Mouse (Mus musculus) G1E (cell line): ENCODE results near the gene Mest. TPM values are rescaled to one million over a fixed set of nuclear protein-coding genes. Genes with fewer than 3 reads are reported as not detected.

Source experiments
- ATAC-seq: 2 replicates; pipeline ENCODE4 v1.8.0; 2016; ENCODE audit warnings: mild to moderate bottlenecking; ENCODE audit not compliant: insufficient number of reproducible peaks, poor library complexity, low FRiP score, severe bottlenecking; ENCODE audit errors: extremely low read depth
- DNase-seq: peaks from one replicate; pipeline ENCODE4 v3.0.0; 2012; ENCODE audit warnings: low spot score
- H3K27me3 ChIP-seq: 2 replicates; pipeline ENCODE4 v1.6.1; 2012; ENCODE audit warnings: mild to moderate bottlenecking, low read length, inconsistent platforms; ENCODE audit not compliant: insufficient read depth
- H3K36me3 ChIP-seq: replicated peaks from 2 replicates; pipeline ENCODE3; 2012; ENCODE audit warnings: mild to moderate bottlenecking, inconsistent platforms
- H3K4me1 ChIP-seq: 2 replicates; pipeline ENCODE4 v1.6.1; 2012; ENCODE audit warnings: low read depth, low read length, inconsistent platforms, mixed read lengths; ENCODE audit not compliant: insufficient read depth
- H3K4me3 ChIP-seq: 2 replicates; pipeline ENCODE4 v1.5.1; 2012; ENCODE audit warnings: low read depth, mild to moderate bottlenecking, inconsistent platforms, low read length, moderate library complexity, mixed read lengths
- H3K9me3 ChIP-seq: replicated peaks from 2 replicates; pipeline ENCODE4 v1.6.1; 2012; ENCODE audit warnings: inconsistent platforms
- CTCF ChIP-seq: IDR thresholded peaks from 2 replicates; pipeline ENCODE4 v1.5.1; 2012; ENCODE audit warnings: low read depth, low read length, inconsistent platforms, mixed read lengths
- GATA1 ChIP-seq: IDR thresholded peaks from 2 replicates; pipeline ENCODE4 v1.6.1; 2012; ENCODE audit warnings: borderline replicate concordance, low read length, inconsistent platforms, mixed read lengths
- GATA2 ChIP-seq: IDR thresholded peaks from 2 replicates; pipeline ENCODE4 v1.6.1; 2012; ENCODE audit warnings: low read depth, low read length, inconsistent platforms, borderline replicate concordance
- POLR2AphosphoS5 ChIP-seq: IDR thresholded peaks from 2 replicates; pipeline ENCODE4 v1.6.1; 2012; ENCODE audit warnings: low read depth, low read length, inconsistent platforms; ENCODE audit not compliant: insufficient replicate concordance
- TAL1 ChIP-seq: conservative IDR thresholded peaks from 2 replicates; pipeline ENCODE4 v1.6.1; 2012; ENCODE audit warnings: low read depth, low read length, inconsistent platforms, mixed read lengths
- polyA plus RNA-seq: library from polyadenylated mRNA; stranded (reverse); fragments of >175 nt; gene quantifications from 2 replicates; pipeline ENCODE4 v1.2.3, GENCODE M21; 2012
- total RNA-seq, 2 experiments: library from RNA; stranded (forward) in 1 of 2; stranded (reverse) in 1 of 2; fragments of 200-1000 nt in 1 of 2; fragments of >200 nt in 1 of 2; fragmentation: Nextera tagmentation in 1 of 2; gene quantifications; 2 replicates each; pipeline ENCODE4 v1.2.3; 2014 to 2017

The Mest gene
- total and polyA plus RNA-seq, 3 experiments: 0.49 to 0.57 TPM; not detected in 1

- Histone ChIP-seq H3K9me3 (no peaks in the 10 kb centered on the region), H3K36me3 (peaks cover 46% of the 10 kb centered on the region), H3K4me1 (no peaks in the 10 kb centered on the region), H3K27me3 (no peaks in the 10 kb centered on the region), H3K4me3 (no peak overlapping the region)
- DNase-seq (no peak), ATAC-seq (no peak)
- TF ChIP-seq GATA2 (no peak), POLR2AphosphoS5 (no peak), TAL1 (no peak), CTCF (no peak), GATA1 (no peak)
Measured at GRCm38 (mm10) chr6:30749892-30750291, 26.5 kb downstream of the Mest start.

GRCm38 (mm10) chr6:30750482-30750881 is 27.1 kb downstream of the Mest start:
- ATAC-seq: no peak
- no peak overlapping the region for H3K4me3 ChIP-seq
- no peaks in the 10 kb centered on the region for H3K27me3 ChIP-seq
- no peaks in the 10 kb centered on the region for H3K4me1 ChIP-seq
- no peaks in the 10 kb centered on the region for H3K9me3 ChIP-seq
- TF ChIP-seq GATA2: no peak
- no peak for TF ChIP-seq CTCF
- no peak for TF ChIP-seq POLR2AphosphoS5
- TF ChIP-seq GATA1: no peak
- no peak for TF ChIP-seq TAL1
- DNase-seq: no peak
- peaks cover 42% of the 10 kb centered on the region for H3K36me3 ChIP-seq

DNA sequence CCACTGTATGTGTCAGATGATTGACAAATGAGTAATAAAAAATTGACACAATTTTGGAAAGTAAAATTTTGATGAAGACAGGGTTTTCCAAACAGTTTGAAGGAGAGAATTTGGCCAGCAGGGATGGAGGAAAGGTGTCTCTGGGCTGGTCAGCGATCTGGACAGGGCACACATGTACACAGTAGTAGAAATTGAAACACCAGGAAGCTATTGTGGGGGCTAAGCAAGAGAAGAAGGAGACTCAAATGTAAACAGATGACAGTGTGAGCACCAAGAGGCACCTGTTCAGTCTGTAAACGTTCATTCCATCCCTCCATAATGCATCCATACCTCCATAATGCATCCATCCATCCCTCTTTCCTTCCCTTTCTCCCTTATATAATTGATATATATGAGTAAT is 27.9 kb downstream of the Mest start:
- Histone ChIP-seq H3K27me3 (no peaks in the 10 kb centered on the region), H3K9me3 (no peaks in the 10 kb centered on the region), H3K36me3 (peaks cover 40% of the 10 kb centered on the region), H3K4me1 (no peaks in the 10 kb centered on the region), H3K4me3 (no peak overlapping the region)
- no peak for TF ChIP-seq POLR2AphosphoS5
- TF ChIP-seq CTCF: no peak
- no peak for TF ChIP-seq GATA1
- no peak for TF ChIP-seq GATA2
- TF ChIP-seq TAL1: no peak
- ATAC-seq (no peak), DNase-seq (no peak)

Other genes with a start within 250 kb of the Mest start
- gene Tmem209, start 213.8 kb upstream of the Mest start, total RNA-seq (2014; fragmentation: Nextera tagmentation): 120 and 126 TPM in 2 replicates
- 36.8 and 36.9 TPM in 2 replicates for gene Tmem209, start 213.8 kb upstream of the Mest start, total RNA-seq (2017)
- gene Tmem209, start 213.8 kb upstream of the Mest start, polyA plus RNA-seq: 2.6 and 2.8 TPM in 2 replicates
- not detected in 2 replicates for gene Ssmem1, start 213.7 kb upstream of the Mest start, total RNA-seq (2014; fragmentation: Nextera tagmentation)
- 0.33 TPM in 1 of 2 replicates, not detected in the other for gene Ssmem1, start 213.7 kb upstream of the Mest start, total RNA-seq (2017)
- not detected in 2 replicates for gene Ssmem1, start 213.7 kb upstream of the Mest start, polyA plus RNA-seq
- gene Cpa2, start 182.0 kb upstream of the Mest start, total RNA-seq (2014; fragmentation: Nextera tagmentation): not detected in 2 replicates
- 0.23 TPM in 1 of 2 replicates, not detected in the other for gene Cpa2, start 182.0 kb upstream of the Mest start, total RNA-seq (2017)
- not detected in 2 replicates for gene Cpa2, start 182.0 kb upstream of the Mest start, polyA plus RNA-seq
- gene Cpa4, start 155.2 kb upstream of the Mest start, total RNA-seq (2014; fragmentation: Nextera tagmentation): not detected in 2 replicates
- gene Cpa4, start 155.2 kb upstream of the Mest start, total RNA-seq (2017): 0.05 TPM in 1 of 2 replicates, not detected in the other
- not detected in 2 replicates for gene Cpa4, start 155.2 kb upstream of the Mest start, polyA plus RNA-seq
- not detected in 2 replicates for gene Cpa5, start 112.5 kb upstream of the Mest start, total RNA-seq (2014; fragmentation: Nextera tagmentation)
- gene Cpa5, start 112.5 kb upstream of the Mest start, total RNA-seq (2017): not detected in 2 replicates
- gene Cpa5, start 112.5 kb upstream of the Mest start, polyA plus RNA-seq: not detected in 2 replicates
- gene Cpa1, start 84.3 kb upstream of the Mest start, total RNA-seq (2014; fragmentation: Nextera tagmentation): not detected in 2 replicates
- gene Cpa1, start 84.3 kb upstream of the Mest start, total RNA-seq (2017): not detected in 2 replicates
- gene Cpa1, start 84.3 kb upstream of the Mest start, polyA plus RNA-seq: not detected in 2 replicates
- gene Cep41, start 29.8 kb upstream of the Mest start, total RNA-seq (2014; fragmentation: Nextera tagmentation): 18.3 and 28.3 TPM in 2 replicates
- gene Cep41, start 29.8 kb upstream of the Mest start, total RNA-seq (2017): 8.8 and 14.6 TPM in 2 replicates
- 32.6 and 34.5 TPM in 2 replicates for gene Cep41, start 29.8 kb upstream of the Mest start, polyA plus RNA-seq
- gene Copg2, start 173.2 kb downstream of the Mest start, total RNA-seq (2014; fragmentation: Nextera tagmentation): 32.8 and 33.9 TPM in 2 replicates
- 44.7 and 45.8 TPM in 2 replicates for gene Copg2, start 173.2 kb downstream of the Mest start, total RNA-seq (2017)
- gene Copg2, start 173.2 kb downstream of the Mest start, polyA plus RNA-seq: 9.3 and 20.4 TPM in 2 replicates
- gene Tsga13, start 192.0 kb downstream of the Mest start, total RNA-seq (2014; fragmentation: Nextera tagmentation): not detected in 2 replicates
- gene Tsga13, start 192.0 kb downstream of the Mest start, total RNA-seq (2017): not detected in 2 replicates
- gene Tsga13, start 192.0 kb downstream of the Mest start, polyA plus RNA-seq: not detected in 2 replicates
- gene Klf14, start 235.5 kb downstream of the Mest start, total RNA-seq (2014; fragmentation: Nextera tagmentation): not detected in 2 replicates
- gene Klf14, start 235.5 kb downstream of the Mest start, total RNA-seq (2017): 0.06 TPM in 1 of 2 replicates, not detected in the other
- gene Klf14, start 235.5 kb downstream of the Mest start, polyA plus RNA-seq: not detected in 2 replicates